Mouse (Mus musculus): ENCODE measurements around the gene Olfr592.
"Not testable (repeated sequence)": the region's sequence is repeated elsewhere in the genome, so short reads cannot be mapped to it uniquely, and the experiment has no call there.

Gene Olfr592

DNA sequence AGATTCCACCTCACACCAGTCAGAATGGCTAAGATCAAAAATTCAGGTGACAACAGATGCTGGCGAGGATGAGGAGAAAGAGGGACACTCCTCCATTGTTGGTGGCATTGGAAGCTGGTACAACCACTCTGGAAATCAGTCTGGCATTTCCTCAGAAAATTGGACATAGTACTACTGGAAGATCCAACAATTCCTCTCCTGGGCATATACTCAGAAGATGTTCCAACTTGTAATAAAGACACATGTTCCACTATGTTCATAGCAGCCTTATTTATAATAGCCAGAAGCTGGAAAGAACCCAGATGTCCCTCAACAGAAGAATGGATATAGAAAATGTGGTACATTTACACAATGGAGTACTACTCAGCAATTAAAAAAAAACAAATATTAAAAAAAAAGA lies at the start of gene Olfr592:
Olfr592 (plus strand) TSS at position 301 of the 400 bp plus-strand sequence.
- DNase-seq (ENCODE audit: low spot score in 2 of 2), result not testable (repeated sequence)

DNA sequence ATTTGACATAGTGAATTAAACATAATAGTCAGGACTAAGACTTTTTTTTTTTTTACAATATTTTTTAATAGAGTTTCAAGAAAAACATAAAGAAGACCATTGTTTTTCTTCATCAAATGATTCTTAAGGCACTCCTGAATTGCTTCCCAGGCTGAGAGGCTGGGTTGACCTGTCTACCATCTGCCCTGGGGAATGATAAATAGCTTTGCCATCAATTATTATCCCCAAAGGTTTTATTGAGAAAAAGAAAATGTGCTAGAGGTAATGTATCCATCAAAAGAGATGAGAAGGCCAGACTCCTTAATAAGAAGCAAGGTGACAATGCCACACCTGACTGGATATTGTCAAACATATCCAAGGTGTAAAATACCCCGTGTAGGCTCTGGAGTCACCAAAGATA lies 44.0 kb upstream of the Olfr592 start, which contains the start of gene Olfr588-ps1:
Olfr588-ps1 (plus strand) TSS at position 301 of the 400 bp plus-strand sequence.
- no peak for DNase-seq (ENCODE audit: low spot score in 2 of 2)

DNA sequence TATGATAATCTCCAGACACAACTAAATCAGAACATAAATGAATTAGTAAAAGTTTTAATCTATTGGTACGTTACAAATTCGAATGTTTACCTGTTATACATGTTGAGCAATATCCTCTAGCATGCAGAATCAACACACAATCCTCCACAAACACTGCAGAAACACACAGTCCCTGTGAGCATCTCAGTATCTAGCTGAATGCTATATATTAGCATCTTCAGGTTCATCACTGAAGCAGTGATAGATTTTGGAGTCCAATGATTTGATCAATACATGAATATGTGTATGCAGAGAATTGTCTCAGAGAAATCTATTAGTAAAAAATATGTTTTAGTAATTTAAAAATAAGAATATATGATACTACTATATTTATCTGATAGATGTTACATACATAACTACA lies 28.3 kb upstream of the Olfr592 start, which contains the start of gene Olfr589:
Olfr589 (minus strand) TSS at position 101 of the 400 bp plus-strand sequence.
- DNase-seq (ENCODE audit: low spot score in 2 of 2), result no peak

DNA sequence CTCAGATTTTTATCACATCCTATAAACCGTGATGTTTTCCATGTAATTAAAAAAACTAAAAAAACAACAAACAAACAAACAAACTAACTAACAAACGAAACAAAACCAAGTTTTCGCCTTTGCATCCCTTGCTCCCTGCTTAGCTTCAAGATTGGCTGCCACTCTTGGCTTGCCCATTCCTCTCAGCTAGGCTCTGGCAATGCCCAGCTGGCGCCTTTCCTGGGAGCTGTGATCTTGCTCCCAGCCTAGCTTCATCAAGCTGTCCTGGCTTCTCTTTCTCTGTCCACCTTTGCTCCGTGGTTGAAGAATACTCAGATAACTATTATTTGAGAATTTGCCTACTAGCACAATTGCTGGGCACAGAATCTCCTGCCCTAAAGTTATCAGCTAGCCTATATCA lies 14.9 kb upstream of the Olfr592 start:
- no peak for DNase-seq (ENCODE audit: low spot score in 2 of 2)

DNA sequence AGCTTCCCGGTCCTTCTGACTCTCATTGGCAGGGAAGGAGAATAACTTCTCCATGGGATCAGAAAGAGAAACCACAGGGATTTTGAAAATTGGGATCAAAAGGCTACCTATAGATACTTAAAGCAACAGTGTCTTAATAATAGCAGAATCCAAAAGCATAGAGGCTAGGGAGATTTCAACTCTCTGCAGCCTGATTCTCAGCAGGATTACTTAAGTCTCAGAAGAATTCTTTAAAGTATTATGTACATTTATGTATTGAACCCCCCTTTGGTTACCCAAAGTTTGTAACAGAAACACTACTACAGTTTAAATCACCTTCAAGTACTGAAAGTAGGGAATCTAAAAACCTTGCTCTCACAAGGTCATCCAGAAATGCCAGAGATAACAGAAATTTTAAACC lies 6.4 kb upstream of the Olfr592 start, which contains the start of gene Olfr591:
Olfr591 (minus strand) TSS at position 101 of the 400 bp plus-strand sequence.
- DNase-seq (ENCODE audit: low spot score in 2 of 2), result no peak

DNA sequence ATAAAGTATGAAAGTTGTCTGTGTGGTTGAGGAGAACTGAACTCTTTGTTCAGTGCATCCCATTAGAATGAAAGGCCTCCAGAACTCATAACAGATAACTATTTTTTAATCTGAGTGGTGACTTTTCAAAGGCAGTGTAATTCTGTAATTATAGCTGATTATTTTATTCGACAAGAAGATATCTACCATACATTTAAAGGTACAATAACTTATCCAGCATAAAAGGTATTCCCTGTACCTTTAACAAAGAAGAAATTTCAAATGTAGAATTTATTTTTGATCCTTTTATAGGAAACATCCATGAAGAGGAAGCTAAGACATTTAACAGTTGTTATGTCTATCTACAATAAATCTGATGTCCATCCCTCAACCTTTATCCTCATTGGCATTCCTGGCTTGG lies 27.0 kb downstream of the Olfr592 start, which contains the start of gene Olfr593:
Olfr593 (plus strand) TSS at position 301 of the 400 bp plus-strand sequence.
- DNase-seq (ENCODE audit: low spot score in 2 of 2), result no peak

DNA sequence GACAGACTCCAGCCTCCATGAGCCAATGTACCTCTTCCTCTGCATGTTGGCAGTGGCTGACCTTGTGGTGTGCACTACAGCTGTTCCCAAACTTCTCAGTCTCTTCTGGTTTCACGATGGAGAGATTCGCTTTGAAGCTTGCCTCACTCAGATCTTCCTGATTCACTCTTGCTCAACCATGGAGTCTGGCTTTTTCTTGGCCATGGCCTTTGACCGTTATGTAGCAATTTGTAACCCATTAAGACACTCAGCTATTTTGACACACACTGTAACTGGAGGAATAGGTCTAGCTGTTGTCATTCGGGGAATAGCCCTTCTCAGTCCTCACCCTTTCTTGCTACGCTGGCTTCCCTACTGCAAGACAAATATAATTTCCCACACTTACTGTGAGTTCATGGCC lies 27.4 kb downstream of the Olfr592 start:
- not testable (repeated sequence) for DNase-seq (ENCODE audit: low spot score in 2 of 2)

DNA sequence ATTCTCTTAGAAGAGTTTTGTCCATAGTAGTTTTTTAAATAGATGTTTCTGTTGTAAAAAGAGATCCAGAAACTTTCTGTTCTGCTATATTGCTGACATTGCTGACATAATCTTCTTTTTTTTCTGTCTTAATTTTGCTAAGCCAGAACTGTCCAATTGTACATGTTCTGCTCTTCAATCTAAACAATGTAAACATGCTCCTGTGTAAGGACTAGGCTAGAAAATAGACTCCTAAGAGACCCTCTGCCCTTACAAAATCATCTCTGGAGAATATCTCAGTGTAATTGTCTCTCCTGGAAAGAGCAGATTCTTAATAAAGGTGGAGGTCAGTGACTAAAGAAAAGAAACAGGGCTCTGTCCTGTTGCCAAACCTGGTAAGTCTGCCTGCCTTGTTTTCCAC lies 32.1 kb downstream of the Olfr592 start, which contains the start of gene Olfr594:
Olfr594 (plus strand) TSS at position 301 of the 400 bp plus-strand sequence.
- no peak for DNase-seq (ENCODE audit: low spot score in 2 of 2)
